Mouse (Mus musculus): Measurements from ENCODE around the gene Lrrc51.

DNA sequence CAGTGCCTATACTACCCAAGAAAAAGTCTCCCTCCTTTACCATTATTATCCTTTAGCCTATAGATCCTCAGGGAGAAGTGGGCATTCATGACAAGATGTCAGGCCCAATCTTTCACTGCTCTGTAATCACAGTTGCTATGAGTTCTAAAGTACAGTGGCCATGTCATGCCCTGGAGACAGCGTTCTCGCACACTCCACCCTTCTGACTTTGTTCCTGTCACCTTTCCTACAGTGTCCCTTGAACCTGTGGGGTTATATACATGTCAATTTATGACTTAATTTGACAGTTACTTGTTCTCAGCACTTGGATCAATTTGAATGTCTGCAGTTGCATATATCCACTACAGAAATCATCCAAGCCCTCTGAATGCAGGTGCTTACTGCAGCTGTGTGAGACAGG is 29.1 kb upstream of the Lrrc51 start:
- TF ChIP-seq CTCF (IDR thresholded peaks at IDR 0.05; ENCODE audit: low read depth, low read length) (no peak), POLR2A (IDR thresholded peaks at IDR 0.05; ENCODE audit: insufficient read depth, low read length) (no peak), EP300 (IDR thresholded peaks at IDR 0.05; ENCODE audit: insufficient read depth, low read depth, low read length) (no peak)

Data from ES-Bruce4 (cell line).